Mouse (Mus musculus) Patski (cell line): Measurements from ENCODE around the gene Cend1. TPM values are rescaled to one million over a fixed set of nuclear protein-coding genes. Genes with fewer than 3 reads are reported as not detected.

Experiments
- ATAC-seq: fragments of 100-300 bp; one replicate; pipeline ENCODE4 v1.8.0; 2021
- CTCF ChIA-PET: fragments of 350-600 bp; sonication (Branson Sonifier 250); formaldehyde crosslinking; loops from one replicate; lab custom pipeline; 2022; ENCODE audit warnings: inconsistent platforms; lab: Charles Lee
- POLR2A ChIA-PET: fragments of 350-600 bp; sonication (Branson Sonifier 250); formaldehyde crosslinking; loops from one replicate; lab custom pipeline; 2022; ENCODE audit warnings: antibody characterized with exemption, inconsistent platforms; lab: Charles Lee
- DNase-seq: peaks from one replicate; pipeline ENCODE4 v3.0.0-alpha.2; 2011; ENCODE audit warnings: low read depth, low spot score
- H3K27me3 ChIP-seq: fragments of 371-371 bp; one replicate; pipeline ENCODE4 v1.5.1; 2021
- CTCF ChIP-seq: fragments of 100-300 bp; IDR thresholded peaks from one replicate; pipeline ENCODE4 v1.5.1; 2021
- in situ Hi-C: fragments of 300-500 bp; cut with MboI; formaldehyde crosslinking; loops from 3 replicates; pipeline ENCODE4 v1.11.1; 2018; ENCODE audit warnings: low pct_unique_long_range_greater_than_20kb, mixed read lengths
- polyA plus RNA-seq: library from polyadenylated mRNA; unstranded; gene quantifications from one replicate; pipeline ENCODE4 v1.2.3, GENCODE M21; 2021

Cend1 gene
- polyA plus RNA-seq, 1 experiment from 2014 or later = 0.04 TPM

- ATAC-seq (no peak), DNase-seq (no peak)
- no peak for TF ChIP-seq CTCF
- CTCF ChIA-PET = interaction anchor here (1.5 to 2.7 kb wide), 4 partner anchors 12 to 100 kb away, joined by 4 to 13 read pairs (median 8); no protein-coding TSS in a partner anchor
- in situ Hi-C loops = no loop called here
- POLR2A ChIA-PET = interaction anchor here (0.6 to 1.1 kb wide), 2 partner anchors 27 to 193 kb away, joined by 3 to 4 read pairs; no protein-coding TSS in a partner anchor
- no peaks in the 10 kb centered on the region for H3K27me3 ChIP-seq
These were observed 10.5 kb upstream of the Cend1 start for GRCm38 (mm10) chr7:141439811-141440210.

GRCm38 (mm10) chr7:141439140-141439679, 9.9 kb upstream of the Cend1 start:
- in situ Hi-C loops = no loop called here
- TF ChIP-seq CTCF = no peak
- ChIA-PET POLR2A (interaction anchor here (0.6 to 1.1 kb wide), 3 partner anchors 14 to 193 kb away, joined by 4 to 5 read pairs (median 4); no protein-coding TSS in a partner anchor), CTCF (interaction anchor here (0.9 to 2.7 kb wide), 4 partner anchors 11 to 39 kb away, joined by 3 to 13 read pairs (median 8); no protein-coding TSS in a partner anchor)
- no peaks in the 10 kb centered on the region for H3K27me3 ChIP-seq
- DNase-seq (no peak), ATAC-seq (no peak)

GRCm38 (mm10) chr7:141438201-141438968, 9.1 kb upstream of the Cend1 start:
- in situ Hi-C loops = no loop called here
- POLR2A ChIA-PET = interaction anchor here (0.8 to 1.2 kb wide), 5 partner anchors 15 to 29 kb away, joined by 3 to 5 read pairs (median 4); no protein-coding TSS in a partner anchor
- CTCF ChIA-PET = interaction anchor here (0.9 to 2.7 kb wide), 8 partner anchors 17 to 86 kb away, joined by 3 to 13 read pairs (median 4); partner anchors contain the start of gene Gatd1
- no peaks in the 10 kb centered on the region for H3K27me3 ChIP-seq
- ATAC-seq (no peak), DNase-seq (no peak)
- no peak for TF ChIP-seq CTCF

- DNase-seq (no peak), ATAC-seq (peak; percentile 75)
- ChIA-PET POLR2A (interaction anchor here (0.8 to 1.2 kb wide), 5 partner anchors 16 to 29 kb away, joined by 3 to 4 read pairs (median 4); no protein-coding TSS in a partner anchor), CTCF (interaction anchor here (0.8 to 2.4 kb wide), 8 partner anchors 11 to 87 kb away, joined by 3 to 10 read pairs (median 4); partner anchors contain the start of gene Gatd1)
- no peaks in the 10 kb centered on the region for H3K27me3 ChIP-seq
- no peak for TF ChIP-seq CTCF
- in situ Hi-C loops = no loop called here
These were observed 8.2 kb upstream of the Cend1 start, which contains the start of gene Slc25a22 for GRCm38 (mm10) chr7:141437178-141438120. Gene Slc25a22, minus strand, starts transcription at chr7:141437892.

- POLR2A ChIA-PET = interaction anchor here (0.6 to 1.4 kb wide), 4 partner anchors 8 to 28 kb away, joined by 3 to 4 read pairs (median 4); partner anchors contain the start of gene Gatd1
- in situ Hi-C loops = no loop called here
These were observed 7.2 kb upstream of the Cend1 start for GRCm38 (mm10) chr7:141436523-141436892.

GRCm38 (mm10) chr7:141435856-141436522, 6.7 kb upstream of the Cend1 start:
- CTCF ChIA-PET = interaction anchor here (1.3 kb wide), 1 partner anchor 18 kb away, joined by 3 read pairs; no protein-coding TSS in a partner anchor
- DNase-seq (no peak), ATAC-seq (no peak)
- no peak for TF ChIP-seq CTCF
- POLR2A ChIA-PET = interaction anchor here (0.6 to 1.4 kb wide), 4 partner anchors 8 to 28 kb away, joined by 3 to 4 read pairs (median 4); partner anchors contain the start of gene Gatd1
- H3K27me3 ChIP-seq = no peaks in the 10 kb centered on the region
- in situ Hi-C loops = no loop called here

More at GRCm38 (mm10) chr7:141436523-141436892, 7.2 kb upstream of the Cend1 start:
- no peak for DNase-seq
- CTCF ChIA-PET = interaction anchor here (0.8 to 1.3 kb wide), 2 partner anchors 10 to 17 kb away, joined by 3 read pairs; no protein-coding TSS in a partner anchor
- ATAC-seq = no peak
- H3K27me3 ChIP-seq = no peaks in the 10 kb centered on the region
- no peak for TF ChIP-seq CTCF

GRCm38 (mm10) chr7:141435129-141435855, 6.0 kb upstream of the Cend1 start:
- POLR2A ChIA-PET = interaction anchor here (1.4 to 1.6 kb wide), 2 partner anchors 20 to 21 kb away, joined by 3 to 4 read pairs; partner anchors contain the start of gene Gatd1
- ATAC-seq = no peak

GRCm38 (mm10) chr7:141434464-141434863, 5.2 kb upstream of the Cend1 start:
- in situ Hi-C loops = no loop called here

More at GRCm38 (mm10) chr7:141435129-141435855, 6.0 kb upstream of the Cend1 start:
- in situ Hi-C loops = no loop called here
- no peak for TF ChIP-seq CTCF
- CTCF ChIA-PET = no interaction called here
- no peak for DNase-seq
- H3K27me3 ChIP-seq = no peaks in the 10 kb centered on the region

More at GRCm38 (mm10) chr7:141434464-141434863, 5.2 kb upstream of the Cend1 start:
- TF ChIP-seq CTCF = no peak
- no peak for DNase-seq
- ChIA-PET POLR2A (interaction anchor here (1.6 kb wide), 1 partner anchor 19 kb away, joined by 3 read pairs; no protein-coding TSS in a partner anchor), CTCF (interaction anchor here (1.1 kb wide), 1 partner anchor 22 kb away, joined by 3 read pairs; no protein-coding TSS in a partner anchor)
- ATAC-seq = no peak
- H3K27me3 ChIP-seq = no peaks in the 10 kb centered on the region
